Mouse (Mus musculus) forebrain, embryonic 16.5 days (tissue): Measurements from ENCODE around the gene Ube2z. TPM values are rescaled to one million over a fixed set of nuclear protein-coding genes. Genes with fewer than 3 reads are reported as not detected.

Experiments
- ATAC-seq: fragments of 200-750 bp; cut with Nextera tagmentation; 2 replicates; pipeline ENCODE4 v1.8.0; 2017; ENCODE audit warnings: mild to moderate bottlenecking, moderate library complexity
- H3K27ac ChIP-seq: fragments of 300-500 bp; sonication (generic); 2 replicates; pipeline ENCODE4 v1.5.1; 2014; ENCODE audit warnings: low read length, control low read depth
- H3K27me3 ChIP-seq: fragments of 300-500 bp; sonication (generic); replicated peaks from 2 replicates; pipeline ENCODE4 v1.6.1; 2014; ENCODE audit warnings: low read length; ENCODE audit not compliant: control insufficient read depth, insufficient read depth
- H3K36me3 ChIP-seq: fragments of 300-500 bp; sonication (generic); 2 replicates; pipeline ENCODE4 v1.6.1; 2014; ENCODE audit not compliant: control insufficient read depth, insufficient read depth
- H3K4me1 ChIP-seq: fragments of 300-500 bp; sonication (generic); replicated peaks from 2 replicates; pipeline ENCODE4 v1.6.1; 2014; ENCODE audit warnings: low read length; ENCODE audit not compliant: control insufficient read depth, insufficient read depth
- H3K4me2 ChIP-seq: fragments of 300-500 bp; sonication (generic); 2 replicates; pipeline ENCODE4 v1.6.1; 2014; ENCODE audit warnings: mild to moderate bottlenecking, low read length, control low read depth
- H3K4me3 ChIP-seq: fragments of 300-500 bp; sonication (generic); replicated peaks from 2 replicates; pipeline ENCODE4 v1.5.1; 2014; ENCODE audit warnings: mild to moderate bottlenecking, low read length, control low read depth
- H3K9ac ChIP-seq: fragments of 300-500 bp; sonication (generic); replicated peaks from 2 replicates; pipeline ENCODE4 v1.6.1; 2014; ENCODE audit warnings: low read depth, low read length, control low read depth
- H3K9me3 ChIP-seq: fragments of 300-500 bp; sonication (generic); 2 replicates; pipeline ENCODE4 v1.6.1; 2016; ENCODE audit warnings: low read length; ENCODE audit not compliant: control insufficient read depth
- WGBS: fragments of 180-500 bp; shearing (Covaris S2); extraction: QIAGEN DNeasy Blood & Tissue Kit; methylation state at CpG from one replicate; pipeline ENCODE4 v1.1.7; 2014; 5-methylcytosine and 5-hydroxymethylcytosine counted together
- polyA plus RNA-seq: library from polyadenylated mRNA; unstranded; fragments of >200 nt; fragmentation: Nextera tagmentation; extraction: Ambion mirVana; gene quantifications from 2 replicates; pipeline ENCODE4 v1.2.1, GENCODE M21; 2015

The Ube2z gene
- polyA plus RNA-seq, 1 experiment from 2014 or later = 35.4 TPM

- peak within 1 kb of the TSS; percentile 74 for H3K4me2 ChIP-seq
- WGBS = under 1% methylated on average over 63 of the region's 74 CpGs
- peaks cover 25% of the 10 kb centered on the region for H3K4me1 ChIP-seq
- H3K9me3 ChIP-seq = no peaks in the 10 kb centered on the region
- peak within 1 kb of the TSS; percentile 94 for H3K27ac ChIP-seq
- peak within 1 kb of the TSS; percentile 81 for H3K4me3 ChIP-seq
- H3K27me3 ChIP-seq = 0 out of 2 replicates have a peak, but pooled peaks cover 3% of the 10 kb centered on the region
- no peaks in the 10 kb centered on the region for H3K36me3 ChIP-seq
- peak; percentile 54 for ATAC-seq
- H3K9ac ChIP-seq = peak within 1 kb of the TSS; percentile 76
Measured at GRCm38 (mm10) chr11:96005403-96006271, 59.6 kb downstream of the Ube2z start, which contains the start of gene Igf2bp1. Igf2bp1 (minus strand) TSS chr11:96005940.

- H3K27ac ChIP-seq = peak overlapping the region; percentile 94
- under 1% methylated on average over 54 of the region's 57 CpGs for WGBS
Measured at GRCm38 (mm10) chr11:96004793-96005402, 60.3 kb downstream of the Ube2z start.

GRCm38 (mm10) chr11:96003969-96004792 lies 61.0 kb downstream of the Ube2z start:
- Histone ChIP-seq H3K36me3 (no peaks in the 10 kb centered on the region), H3K9me3 (no peaks in the 10 kb centered on the region), H3K27me3 (0 out of 2 replicates have a peak, but pooled peaks cover 3% of the 10 kb centered on the region), H3K4me2 (peak overlapping the region; percentile 74), H3K4me3 (peak overlapping the region; percentile 81), H3K4me1 (peaks cover 26% of the 10 kb centered on the region), H3K9ac (peak overlapping the region; percentile 76), H3K27ac (peak overlapping the region; percentile 94)
- ATAC-seq = no peak
- WGBS = under 1% methylated on average over 31 of the region's 32 CpGs

More at GRCm38 (mm10) chr11:96004793-96005402, 60.3 kb downstream of the Ube2z start:
- Histone ChIP-seq H3K4me1 (peaks cover 26% of the 10 kb centered on the region), H3K9ac (peak overlapping the region; percentile 76), H3K4me2 (peak overlapping the region; percentile 74), H3K27me3 (0 out of 2 replicates have a peak, but pooled peaks cover 3% of the 10 kb centered on the region), H3K4me3 (peak overlapping the region; percentile 81), H3K9me3 (no peaks in the 10 kb centered on the region), H3K36me3 (no peaks in the 10 kb centered on the region)
- ATAC-seq = peak; percentile 15; the same call in 1 of the 2 replicates

GRCm38 (mm10) chr11:96003100-96003900 lies 61.9 kb downstream of the Ube2z start:
- Histone ChIP-seq H3K27me3 (no peaks in the 10 kb centered on the region), H3K4me3 (peak overlapping the region; percentile 40), H3K4me2 (peak overlapping the region; percentile 74), H3K9me3 (no peaks in the 10 kb centered on the region), H3K27ac (no peak overlapping the region), H3K4me1 (peaks cover 26% of the 10 kb centered on the region), H3K36me3 (no peaks in the 10 kb centered on the region), H3K9ac (peak overlapping the region; percentile 45)
- ATAC-seq = no peak
- 3% methylated on average over 12 of the region's 12 CpGs for WGBS

Other genes with a start within 250 kb of the Ube2z start
- not detected in 2 replicates for gene Phospho1, start 240.9 kb downstream of the Ube2z start, polyA plus RNA-seq
- 2.7 and 2.9 TPM in 2 replicates for gene Gngt2, start 228.2 kb downstream of the Ube2z start, polyA plus RNA-seq
- 1.5 and 2.0 TPM in 2 replicates for gene Abi3, start 222.9 kb downstream of the Ube2z start, polyA plus RNA-seq
- not detected in 2 replicates for gene B4galnt2, start 150.5 kb downstream of the Ube2z start, polyA plus RNA-seq
- 20.2 and 22.4 TPM in 2 replicates for gene Igf2bp1, start 59.4 kb downstream of the Ube2z start, polyA plus RNA-seq
- not detected in 2 replicates for gene Gip, start 40.8 kb downstream of the Ube2z start, polyA plus RNA-seq
- gene Snf8, start 30.5 kb downstream of the Ube2z start, polyA plus RNA-seq = 113 and 129 TPM in 2 replicates
- 408 and 422 TPM in 2 replicates for gene Atp5g1, start 10.3 kb upstream of the Ube2z start, polyA plus RNA-seq
- gene Calcoco2, start 46.6 kb upstream of the Ube2z start, polyA plus RNA-seq = 0.17 and 0.22 TPM in 2 replicates
- 0.09 and 0.11 TPM in 2 replicates for gene Ttll6, start 68.4 kb upstream of the Ube2z start, polyA plus RNA-seq
- gene Hoxb13, start 128.9 kb upstream of the Ube2z start, polyA plus RNA-seq = 0.13 TPM in 1 of 2 replicates, not detected in the other
- not detected in 2 replicates for gene Hoxb9, start 206.1 kb upstream of the Ube2z start, polyA plus RNA-seq
- gene Hoxb8, start 216.5 kb upstream of the Ube2z start, polyA plus RNA-seq = not detected in 2 replicates
- not detected in 2 replicates for gene Hoxb7, start 221.2 kb upstream of the Ube2z start, polyA plus RNA-seq
- not detected in 2 replicates for gene Hoxb6, start 227.1 kb upstream of the Ube2z start, polyA plus RNA-seq
- not detected in 2 replicates for gene Hoxb5, start 237.9 kb upstream of the Ube2z start, polyA plus RNA-seq